Mouse (Mus musculus) lung, postnatal 36 days (tissue): ENCODE results near the gene 5730596B20Rik.
A peak's percentile ranks its signal among the peaks of the same experiment; 100 is the strongest.

Experiments used
- DNase-seq: peaks from one replicate; pipeline ENCODE4 v3.0.0; 2022; ENCODE audit warnings: mixed read lengths

Gene 5730596B20Rik

GRCm38 (mm10) chr6:52177061-52177735, at the start of gene 5730596B20Rik:
5730596B20Rik (plus strand) TSS chr6:52177498.
- DNase-seq: no peak

- DNase-seq: no peak
These were observed 39.3 kb upstream of the 5730596B20Rik start for GRCm38 (mm10) chr6:52137841-52138535.

- no peak for DNase-seq
These were observed 38.7 kb upstream of the 5730596B20Rik start for GRCm38 (mm10) chr6:52138576-52138975.

GRCm38 (mm10) chr6:52139115-52139514, 38.2 kb upstream of the 5730596B20Rik start:
- no peak for DNase-seq

GRCm38 (mm10) chr6:52150401-52150966, 26.8 kb upstream of the 5730596B20Rik start:
- DNase-seq: no peak

- DNase-seq: no peak
These were observed 25.7 kb upstream of the 5730596B20Rik start for GRCm38 (mm10) chr6:52151571-52151970.

GRCm38 (mm10) chr6:52152226-52153193, 24.8 kb upstream of the 5730596B20Rik start:
- DNase-seq: no peak

GRCm38 (mm10) chr6:52153270-52153669, 24.0 kb upstream of the 5730596B20Rik start:
- no peak for DNase-seq

- no peak for DNase-seq
These were observed 23.3 kb upstream of the 5730596B20Rik start for GRCm38 (mm10) chr6:52154044-52154443.

GRCm38 (mm10) chr6:52155471-52155870, 21.8 kb upstream of the 5730596B20Rik start:
- no peak for DNase-seq

GRCm38 (mm10) chr6:52156551-52157200, 20.6 kb upstream of the 5730596B20Rik start:
- no peak for DNase-seq

GRCm38 (mm10) chr6:52157466-52158275, 19.6 kb upstream of the 5730596B20Rik start:
- DNase-seq: no peak

- DNase-seq: peak; percentile 91
These were observed 18.8 kb upstream of the 5730596B20Rik start, which contains the start of gene Hoxa1 for GRCm38 (mm10) chr6:52158276-52159051. Hoxa1 (minus strand) TSS chr6:52158317.

GRCm38 (mm10) chr6:52159164-52159761, 18.0 kb upstream of the 5730596B20Rik start:
- peak; percentile 57 for DNase-seq

GRCm38 (mm10) chr6:52159979-52160378, 17.3 kb upstream of the 5730596B20Rik start:
- DNase-seq: no peak

GRCm38 (mm10) chr6:52160511-52161335, 16.6 kb upstream of the 5730596B20Rik start:
- DNase-seq: peak; percentile 72

GRCm38 (mm10) chr6:52161336-52162092, 15.8 kb upstream of the 5730596B20Rik start:
- DNase-seq: no peak

- no peak for DNase-seq
These were observed 15.3 kb upstream of the 5730596B20Rik start for GRCm38 (mm10) chr6:52162093-52162380.
